Mouse (Mus musculus) erythroblast, embryonic 14.5 days (primary cell): ENCODE data around the gene Setd6. TPM values are rescaled to one million over a fixed set of nuclear protein-coding genes. Genes with fewer than 3 reads are reported as not detected.

ENCODE experiments used
- H3K27me3 ChIP-seq: 2 replicates; pipeline ENCODE4 v1.6.1; 2012; ENCODE audit warnings: inconsistent platforms; ENCODE audit not compliant: control insufficient read depth
- H3K36me3 ChIP-seq: 2 replicates; pipeline ENCODE4 v1.6.1; 2012; ENCODE audit warnings: mild to moderate bottlenecking, inconsistent platforms; ENCODE audit not compliant: control insufficient read depth
- H3K4me1 ChIP-seq: 2 replicates; pipeline ENCODE4 v1.6.1; 2012; ENCODE audit warnings: inconsistent platforms; ENCODE audit not compliant: control insufficient read depth
- H3K4me3 ChIP-seq: replicated peaks from 2 replicates; pipeline ENCODE3; 2012; ENCODE audit warnings: moderate library complexity, mild to moderate bottlenecking, inconsistent platforms
- H3K9me3 ChIP-seq: 2 replicates; pipeline ENCODE4 v1.6.1; 2012; ENCODE audit warnings: low read length, inconsistent platforms, mixed read lengths; ENCODE audit not compliant: control insufficient read depth
- GATA1 ChIP-seq: IDR thresholded peaks from 2 replicates; pipeline ENCODE4 v1.6.1; 2012; ENCODE audit warnings: low read length, inconsistent platforms, mixed read lengths
- TAL1 ChIP-seq: IDR thresholded peaks from 3 replicates; pipeline ENCODE4 v1.6.1; 2012; ENCODE audit warnings: low read length, inconsistent platforms, mixed read lengths
- polyA plus RNA-seq: library from polyadenylated mRNA; stranded (reverse); fragments of >175 nt; gene quantifications from 2 replicates; pipeline ENCODE4 v1.2.3, GENCODE M21; 2012

Gene Setd6
- polyA plus RNA-seq, 1 experiment, result 0.68 TPM

DNA sequence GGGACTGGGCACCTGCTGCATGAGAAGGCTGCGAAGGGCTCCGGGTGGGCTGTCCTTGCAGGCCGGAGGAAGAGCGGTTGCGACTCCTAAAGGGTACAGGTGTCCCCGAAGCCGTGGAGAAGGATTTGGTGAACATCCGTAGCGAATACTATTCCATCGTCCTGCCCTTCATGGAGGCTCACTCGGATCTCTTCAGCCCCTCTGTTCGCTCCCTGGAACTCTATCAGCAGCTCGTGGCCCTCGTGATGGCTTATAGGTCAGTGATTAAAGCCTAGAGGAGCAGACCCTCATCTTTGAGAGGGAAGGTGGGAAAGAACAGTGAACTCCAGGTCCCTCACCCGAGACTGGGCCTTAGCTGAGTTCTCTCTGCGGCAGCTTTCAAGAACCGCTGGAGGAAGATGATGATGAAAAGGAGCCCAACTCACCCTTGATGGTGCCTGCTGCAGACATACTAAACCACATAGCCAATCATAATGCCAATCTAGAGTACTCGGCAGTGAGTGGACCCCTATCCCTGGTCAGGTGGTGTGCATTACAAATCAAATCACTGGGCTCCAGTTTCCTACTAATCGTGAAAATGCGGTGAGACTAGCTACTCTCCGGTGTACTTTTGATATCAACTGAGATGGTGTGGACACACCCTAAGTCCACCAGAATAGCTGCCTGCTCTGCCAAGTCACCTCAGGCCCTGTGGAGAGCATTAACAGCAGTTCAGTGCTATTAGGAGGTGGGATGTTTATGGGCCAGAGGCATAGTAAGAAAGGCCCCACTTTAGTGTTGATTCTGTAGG lies 1.1 kb downstream of the Setd6 start:
- Histone ChIP-seq H3K9me3 (no peaks in the 10 kb centered on the region), H3K36me3 (peaks cover 53% of the 10 kb centered on the region), H3K4me1 (peaks cover 62% of the 10 kb centered on the region), H3K27me3 (no peaks in the 10 kb centered on the region), H3K4me3 (peak overlapping the region; percentile 89)
- no peak for TF ChIP-seq GATA1
- TF ChIP-seq TAL1, result no peak

DNA sequence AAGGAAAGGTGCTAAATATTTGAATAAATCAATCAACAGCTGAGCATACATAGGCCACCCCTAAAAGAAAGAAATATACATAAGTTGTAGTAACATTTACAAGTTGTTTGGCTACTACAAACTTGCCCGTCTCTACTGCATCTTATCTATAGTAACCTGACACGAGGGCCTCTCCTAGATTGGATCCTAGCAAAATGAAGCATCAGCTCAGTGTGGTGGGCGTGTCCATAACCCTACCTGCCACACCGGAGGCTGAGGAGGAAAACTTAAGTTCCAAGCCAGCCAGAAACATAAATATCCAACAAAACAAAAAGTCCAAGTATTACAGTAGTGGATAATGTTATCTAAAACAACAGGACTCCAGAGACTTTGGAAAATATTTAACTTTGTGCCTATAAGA lies 11.9 kb downstream of the Setd6 start:
- Histone ChIP-seq H3K4me3 (no peak overlapping the region), H3K27me3 (no peaks in the 10 kb centered on the region), H3K4me1 (peaks cover 10% of the 10 kb centered on the region), H3K36me3 (peaks cover 99% of the 10 kb centered on the region), H3K9me3 (no peaks in the 10 kb centered on the region)
- TF ChIP-seq GATA1 (no peak), TAL1 (no peak)

- TF ChIP-seq TAL1 (no peak), GATA1 (no peak)
These were observed 22.9 kb downstream of the Setd6 start for GRCm38 (mm10) chr8:95738596-95738995.

GRCm38 (mm10) chr8:95741732-95742131 lies 26.1 kb downstream of the Setd6 start:
- no peak overlapping the region for H3K4me3 ChIP-seq
- no peaks in the 10 kb centered on the region for H3K27me3 ChIP-seq
- H3K4me1 ChIP-seq, result no peaks in the 10 kb centered on the region
- no peaks in the 10 kb centered on the region for H3K9me3 ChIP-seq
- TF ChIP-seq GATA1, result no peak
- no peak for TF ChIP-seq TAL1
- H3K36me3 ChIP-seq, result peaks cover 99% of the 10 kb centered on the region

More at GRCm38 (mm10) chr8:95738596-95738995, 22.9 kb downstream of the Setd6 start:
- H3K9me3 ChIP-seq, result no peaks in the 10 kb centered on the region
- H3K36me3 ChIP-seq, result peaks cover 99% of the 10 kb centered on the region
- H3K4me3 ChIP-seq, result no peak overlapping the region
- H3K4me1 ChIP-seq, result no peaks in the 10 kb centered on the region
- no peaks in the 10 kb centered on the region for H3K27me3 ChIP-seq

GRCm38 (mm10) chr8:95748028-95748427 lies 32.3 kb downstream of the Setd6 start:
- Histone ChIP-seq H3K36me3 (peaks cover 99% of the 10 kb centered on the region), H3K4me1 (no peaks in the 10 kb centered on the region), H3K27me3 (no peaks in the 10 kb centered on the region), H3K9me3 (no peaks in the 10 kb centered on the region), H3K4me3 (no peak overlapping the region)
- TF ChIP-seq TAL1, result no peak
- no peak for TF ChIP-seq GATA1

DNA sequence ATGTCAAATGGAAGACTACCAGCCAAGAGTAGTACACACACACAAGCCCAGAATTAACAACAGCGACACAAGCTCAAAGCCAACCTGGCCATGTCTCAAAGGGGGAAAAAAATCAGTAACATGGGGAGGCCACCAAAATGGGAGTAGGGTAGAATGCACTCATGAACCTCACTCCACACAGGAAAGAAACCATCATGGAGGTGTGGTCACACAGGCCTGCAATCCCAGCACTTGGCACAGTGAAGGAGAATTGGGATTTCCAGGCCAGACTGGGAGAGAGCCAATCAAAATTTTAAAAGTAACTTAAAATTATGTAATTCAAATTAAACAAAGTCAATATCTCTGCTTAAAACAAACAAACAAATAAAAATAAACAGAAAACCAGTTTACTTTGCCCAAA lies 36.2 kb downstream of the Setd6 start:
- H3K4me3 ChIP-seq, result no peak overlapping the region
- no peaks in the 10 kb centered on the region for H3K9me3 ChIP-seq
- H3K4me1 ChIP-seq, result no peaks in the 10 kb centered on the region
- H3K36me3 ChIP-seq, result peaks cover 99% of the 10 kb centered on the region
- TF ChIP-seq TAL1, result no peak
- TF ChIP-seq GATA1, result no peak
- H3K27me3 ChIP-seq, result no peaks in the 10 kb centered on the region

GRCm38 (mm10) chr8:95760323-95760722 lies 44.6 kb downstream of the Setd6 start:
- Histone ChIP-seq H3K4me1 (no peaks in the 10 kb centered on the region), H3K4me3 (no peak overlapping the region), H3K9me3 (no peaks in the 10 kb centered on the region), H3K36me3 (peaks cover 100% of the 10 kb centered on the region), H3K27me3 (no peaks in the 10 kb centered on the region)
- TF ChIP-seq TAL1 (no peak), GATA1 (no peak)

GRCm38 (mm10) chr8:95764133-95764532 lies 48.5 kb downstream of the Setd6 start:
- TF ChIP-seq TAL1 (no peak), GATA1 (no peak)
- H3K4me3 ChIP-seq, result no peak overlapping the region
- no peaks in the 10 kb centered on the region for H3K4me1 ChIP-seq
- no peaks in the 10 kb centered on the region for H3K27me3 ChIP-seq
- no peaks in the 10 kb centered on the region for H3K9me3 ChIP-seq
- H3K36me3 ChIP-seq, result peaks cover 100% of the 10 kb centered on the region

Other genes with a start within 250 kb of the Setd6 start
- 0.80 and 0.85 TPM in 2 replicates for gene Csnk2a2, start 225.8 kb upstream of the Setd6 start, polyA plus RNA-seq
- gene Ccdc113, start 181.8 kb upstream of the Setd6 start, polyA plus RNA-seq, result not detected in 2 replicates
- 0.04 TPM in 1 of 2 replicates, not detected in the other for gene Prss54, start 139.5 kb upstream of the Setd6 start, polyA plus RNA-seq
- 0.51 and 0.52 TPM in 2 replicates for gene Gins3, start 82.4 kb upstream of the Setd6 start, polyA plus RNA-seq
- 0.03 and 0.11 TPM in 2 replicates for gene Ndrg4, start 38.9 kb upstream of the Setd6 start, polyA plus RNA-seq
- gene Cnot1, start 91.6 kb downstream of the Setd6 start, polyA plus RNA-seq, result 0.74 and 1.2 TPM in 2 replicates
- gene Sap18b, start 109.5 kb downstream of the Setd6 start, polyA plus RNA-seq, result 11.8 and 12.3 TPM in 2 replicates
- gene Slc38a7, start 137.7 kb downstream of the Setd6 start, polyA plus RNA-seq, result 0.12 and 0.21 TPM in 2 replicates
- 2.5 and 2.8 TPM in 2 replicates for gene Got2, start 172.7 kb downstream of the Setd6 start, polyA plus RNA-seq